Mouse (Mus musculus) heart, postnatal 0 days (tissue): ENCODE data around the gene Ankmy1. TPM values are rescaled to one million over a fixed set of nuclear protein-coding genes. Genes with fewer than 3 reads are reported as not detected.

Experiments used
- ATAC-seq: fragments of 200-750 bp; cut with Nextera tagmentation; 2 replicates; pipeline ENCODE4 v1.8.0; 2017; ENCODE audit warnings: low read depth, moderate number of reproducible peaks, moderate library complexity; ENCODE audit not compliant: insufficient read depth
- DNase-seq: peaks from one replicate; pipeline ENCODE4 v3.0.0-alpha.2; 2016; ENCODE audit warnings: low spot score
- H3K27ac ChIP-seq: fragments of 300-500 bp; sonication (generic); 2 replicates; pipeline ENCODE4 v1.5.1; 2014; ENCODE audit warnings: low read depth, mild to moderate bottlenecking
- H3K27me3 ChIP-seq: fragments of 300-500 bp; sonication (generic); 2 replicates; pipeline ENCODE4 v1.6.1; 2014; ENCODE audit warnings: low read length, mixed read lengths; ENCODE audit not compliant: control insufficient read depth, insufficient read depth
- H3K36me3 ChIP-seq: fragments of 300-500 bp; sonication (generic); replicated peaks from 2 replicates; pipeline ENCODE4 v1.6.1; 2014; ENCODE audit warnings: low read length, mixed read lengths; ENCODE audit not compliant: control insufficient read depth, insufficient read depth
- H3K4me1 ChIP-seq: fragments of 300-500 bp; sonication (generic); 2 replicates; pipeline ENCODE4 v1.6.1; 2014; ENCODE audit warnings: antibody characterized with exemption; ENCODE audit not compliant: control insufficient read depth, insufficient read depth
- H3K4me2 ChIP-seq: fragments of 300-500 bp; sonication (generic); 2 replicates; pipeline ENCODE4 v1.6.1; 2014; ENCODE audit warnings: low read depth, mild to moderate bottlenecking, low read length, moderate library complexity
- H3K4me3 ChIP-seq: fragments of 300-500 bp; sonication (generic); 2 replicates; pipeline ENCODE4 v1.5.1; 2014; ENCODE audit warnings: low read depth, low read length
- H3K9ac ChIP-seq: fragments of 300-500 bp; sonication (generic); replicated peaks from 2 replicates; pipeline ENCODE4 v1.6.1; 2014; ENCODE audit warnings: low read depth, low read length, mixed read lengths
- H3K9me3 ChIP-seq: fragments of 300-500 bp; sonication (generic); replicated peaks from 2 replicates; pipeline ENCODE4 v1.6.1; 2016; ENCODE audit warnings: low read length; ENCODE audit not compliant: control insufficient read depth
- CTCF ChIP-seq: IDR thresholded peaks from 2 replicates; pipeline ENCODE4 v1.5.1; 2016; ENCODE audit warnings: antibody characterized with exemption, control low read depth, low read depth
- EP300 ChIP-seq: IDR thresholded peaks from 2 replicates; pipeline ENCODE4 v1.6.1; 2016; ENCODE audit warnings: antibody characterized with exemption, low read depth
- WGBS: fragments of 180-500 bp; shearing (Covaris S2); extraction: QIAGEN DNeasy Blood & Tissue Kit; methylation state at CpG from one replicate; pipeline ENCODE4 v1.1.7; 2014; 5-methylcytosine and 5-hydroxymethylcytosine counted together
- polyA plus RNA-seq: library from polyadenylated mRNA; unstranded; fragments of >200 nt; fragmentation: Nextera tagmentation; extraction: Ambion mirVana; gene quantifications from 2 replicates; pipeline ENCODE4 v1.2.1, GENCODE M21; 2015
- total RNA-seq: library from RNA; depleted of rRNA; stranded (reverse); fragments of >200 nt; gene quantifications from 2 replicates; pipeline ENCODE4 v1.2.3, GENCODE M21; 2014; ENCODE audit warnings: low replicate concordance

Gene Ankmy1
- total and polyA plus RNA-seq, 2 experiments from 2014 or later = 0.10 TPM; not detected in 1

DNA sequence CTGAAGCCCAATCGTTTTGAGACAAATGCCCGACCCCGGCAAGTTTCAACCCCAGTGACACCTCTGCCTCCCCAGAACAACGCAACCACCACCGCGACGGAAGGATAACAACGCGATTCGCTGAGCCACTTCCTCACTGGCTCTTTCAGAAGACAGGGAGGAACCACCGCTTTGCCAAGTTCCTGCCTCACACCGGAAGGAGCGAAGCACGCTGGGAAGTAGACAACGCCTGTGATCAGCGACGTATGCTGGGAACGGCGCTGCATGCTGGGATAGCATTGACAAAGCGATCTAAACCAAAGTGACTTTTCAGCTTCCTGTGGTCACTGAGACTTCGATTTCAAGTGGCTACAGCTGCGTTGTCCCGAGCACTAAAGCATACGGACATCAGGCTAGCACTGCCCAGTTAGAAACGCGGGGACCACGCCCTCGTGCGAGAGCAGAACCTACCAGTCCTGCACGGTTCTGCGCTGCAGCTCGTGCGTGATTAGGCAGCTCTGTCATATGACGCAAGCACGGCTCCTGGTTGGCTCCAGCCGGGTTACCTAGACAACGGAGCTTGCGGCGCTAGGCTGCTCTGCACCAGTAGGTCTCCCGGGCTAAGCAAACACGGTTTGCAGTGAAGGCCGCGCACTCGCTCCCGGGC lies 31.6 kb upstream of the Ankmy1 start, which contains the start of gene Capn10:
TSS of gene Capn10 (plus strand) at position 195 of the 646 bp plus-strand sequence.
- peak within 1 kb of the TSS; percentile 71 for H3K9ac ChIP-seq
- WGBS = under 1% methylated on average over 45 of the region's 45 CpGs

DNA sequence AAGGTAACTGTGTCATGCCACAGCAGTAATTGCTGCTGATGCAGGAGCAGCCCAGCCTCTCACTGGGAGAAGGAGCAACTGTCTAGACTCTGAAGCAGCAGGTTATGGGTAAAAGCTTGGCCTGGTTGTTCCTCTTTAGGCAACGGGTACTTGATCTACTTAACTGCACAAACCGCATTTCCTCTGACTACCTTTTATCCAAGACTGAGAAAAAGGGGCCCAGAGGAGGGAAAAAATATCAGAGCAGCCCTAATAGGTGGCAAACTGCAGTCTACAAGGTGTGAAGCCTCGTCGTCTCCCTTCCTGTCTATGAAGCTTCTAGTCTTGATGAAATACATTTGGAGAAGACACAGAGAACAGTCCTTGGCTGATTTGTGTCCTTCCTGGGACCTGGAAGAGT lies 30.9 kb upstream of the Ankmy1 start:
- H3K9ac ChIP-seq = peak overlapping the region; percentile 36; the same call in 1 of the 2 replicates
- no peaks in the 10 kb centered on the region for H3K9me3 ChIP-seq
- no peak for TF ChIP-seq CTCF
- TF ChIP-seq EP300 = no peak
- ATAC-seq (no peak), DNase-seq (no peak)
- 79% methylated on average over 4 of the region's 4 CpGs for WGBS
- H3K36me3 ChIP-seq = peaks cover 8% of the 10 kb centered on the region
- no peaks in the 10 kb centered on the region for H3K27me3 ChIP-seq
- H3K4me3 ChIP-seq = peak overlapping the region; percentile 70
- peak overlapping the region; percentile 98 for H3K4me2 ChIP-seq
- peak overlapping the region; percentile 93 for H3K27ac ChIP-seq
- peaks cover 23% of the 10 kb centered on the region for H3K4me1 ChIP-seq

More for the DNA sequence above, 31.6 kb upstream of the Ankmy1 start, which contains the start of gene Capn10:
- H3K4me3 ChIP-seq = peak within 1 kb of the TSS; percentile 70
- peaks cover 15% of the 10 kb centered on the region for H3K36me3 ChIP-seq
- DNase-seq = peak; percentile 95
- TF ChIP-seq EP300 (peak; percentile 81), CTCF (no peak)
- peaks cover 23% of the 10 kb centered on the region for H3K4me1 ChIP-seq
- peak; percentile 98 for ATAC-seq
- no peaks in the 10 kb centered on the region for H3K9me3 ChIP-seq
- H3K27me3 ChIP-seq = no peaks in the 10 kb centered on the region
- H3K4me2 ChIP-seq = peak within 1 kb of the TSS; percentile 98
- H3K27ac ChIP-seq = peak within 1 kb of the TSS; percentile 93

DNA sequence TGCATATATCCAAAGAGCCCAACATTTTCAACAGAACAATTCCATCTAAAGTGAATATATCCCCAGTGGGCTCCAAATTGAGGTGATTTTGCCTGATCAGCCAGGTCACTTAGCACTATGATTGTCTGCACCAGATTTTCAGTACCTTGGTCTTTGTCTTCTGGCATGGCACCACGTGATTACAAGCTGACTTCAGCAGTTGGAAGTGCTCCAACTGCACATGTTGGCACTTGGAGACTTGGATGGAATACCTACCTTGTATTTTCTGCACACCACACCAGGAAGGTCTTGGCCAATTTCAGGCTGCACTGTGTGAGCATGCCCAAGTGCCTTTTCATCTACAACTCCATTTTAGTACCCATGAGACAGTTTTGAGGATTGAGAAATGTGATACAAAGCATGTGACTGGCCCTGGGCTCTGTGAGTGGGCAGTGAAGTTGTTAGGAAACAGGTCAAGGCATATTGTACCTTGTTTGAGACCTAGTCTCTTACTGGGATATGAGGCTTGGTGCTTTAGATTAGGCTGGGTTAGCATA lies 27.5 kb upstream of the Ankmy1 start:
- Histone ChIP-seq H3K27me3 (no peaks in the 10 kb centered on the region), H3K27ac (no peak overlapping the region), H3K9ac (no peak overlapping the region), H3K36me3 (no peaks in the 10 kb centered on the region), H3K4me1 (peaks cover 17% of the 10 kb centered on the region), H3K9me3 (no peaks in the 10 kb centered on the region), H3K4me3 (no peak overlapping the region), H3K4me2 (no peak overlapping the region)
- no peak for DNase-seq
- TF ChIP-seq EP300 = no peak
- no peak for TF ChIP-seq CTCF
- 10% methylated on average over 1 of the region's 1 CpGs for WGBS
- ATAC-seq = no peak

DNA sequence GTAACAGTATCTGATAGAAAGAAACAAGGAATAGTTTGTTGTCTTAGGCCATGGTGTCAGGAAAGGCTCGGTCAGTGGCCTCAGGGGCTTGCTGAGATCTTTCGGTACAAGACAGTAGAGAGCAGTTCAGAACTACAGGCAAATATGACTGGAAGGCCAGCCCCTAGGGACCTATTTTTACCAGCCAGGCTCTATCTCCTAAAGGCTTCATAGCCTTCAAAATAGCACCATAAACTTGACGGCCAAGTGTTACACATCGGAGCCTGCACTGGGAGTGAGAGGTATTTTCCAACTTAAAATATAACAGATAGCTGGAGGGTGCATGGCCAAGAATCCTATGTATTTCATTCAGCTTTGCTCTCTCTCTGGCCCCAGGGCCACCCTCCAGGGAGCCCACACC lies 18.8 kb upstream of the Ankmy1 start:
- Histone ChIP-seq H3K4me1 (peaks cover 20% of the 10 kb centered on the region), H3K9ac (no peak overlapping the region), H3K4me3 (no peak overlapping the region), H3K4me2 (peak overlapping the region; percentile 7; the same call in 1 of the 2 replicates), H3K27me3 (no peaks in the 10 kb centered on the region), H3K27ac (peak overlapping the region; percentile 65), H3K9me3 (no peaks in the 10 kb centered on the region), H3K36me3 (peaks cover 43% of the 10 kb centered on the region)
- 40% methylated on average over 4 of the region's 4 CpGs for WGBS
- ATAC-seq (peak; percentile 65), DNase-seq (peak; percentile 51)
- TF ChIP-seq CTCF (no peak), EP300 (no peak)

DNA sequence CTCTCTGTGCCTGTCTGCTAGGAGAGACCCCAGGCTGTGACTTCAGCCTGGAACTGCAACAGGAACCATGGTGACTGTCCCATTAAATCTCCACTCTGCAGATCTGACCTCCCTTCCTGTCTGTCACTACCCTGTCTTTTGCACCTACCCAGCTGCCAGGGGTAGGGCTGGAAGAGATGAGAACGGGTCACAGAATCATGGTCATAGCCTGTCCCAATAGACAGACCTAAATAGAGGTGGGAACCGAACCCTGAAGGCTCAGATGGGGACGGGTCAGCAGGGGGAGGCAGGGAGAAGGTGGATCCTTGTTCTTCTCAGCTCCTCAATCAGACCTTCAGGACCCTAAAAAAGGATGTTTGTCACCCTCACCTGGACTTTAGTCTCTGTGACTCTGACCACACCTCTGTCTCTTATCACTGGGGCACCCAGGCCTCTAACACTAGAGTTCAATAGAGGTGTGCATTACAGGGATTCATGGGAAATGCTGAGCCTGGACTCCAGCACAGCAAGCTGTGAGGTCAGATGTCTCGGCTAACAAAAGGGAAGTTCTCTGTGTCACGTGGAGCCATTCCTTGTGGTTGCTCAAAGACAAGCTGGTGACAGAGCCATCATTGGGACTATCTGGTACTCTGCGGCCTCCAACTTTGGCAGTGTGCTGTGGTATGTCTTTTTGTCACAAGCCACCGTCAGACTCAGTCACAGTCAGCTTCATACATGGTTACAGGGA lies 17.9 kb upstream of the Ankmy1 start:
- Histone ChIP-seq H3K4me1 (peaks cover 20% of the 10 kb centered on the region), H3K9me3 (no peaks in the 10 kb centered on the region), H3K4me2 (no peak overlapping the region), H3K9ac (no peak overlapping the region), H3K27me3 (no peaks in the 10 kb centered on the region), H3K27ac (peak overlapping the region; percentile 65), H3K4me3 (no peak overlapping the region), H3K36me3 (peaks cover 52% of the 10 kb centered on the region)
- ATAC-seq = peak; percentile 67
- WGBS = 46% methylated on average over 7 of the region's 7 CpGs
- TF ChIP-seq EP300 = no peak
- no peak for TF ChIP-seq CTCF
- peak; percentile 40 for DNase-seq
